In genomic region chr8:122110240-122110866, GRCm38 (mm10) we compare ENCODE assay signal across 8 mouse cellular contexts.
DNase-seq lines count a peak whose midpoint lies in the region; ATAC-seq lines count a peak whose summit lies in the region.

No protein-coding gene starts in this region.

- H3K4me1 ChIP-seq in limb, embryonic 15.5 days: peaks cover 22% of the 10 kb centered on the region

- no peaks in the 10 kb centered on the region for H3K36me3 ChIP-seq in limb, embryonic 15.5 days

- H3K27ac ChIP-seq in limb, embryonic 15.5 days: 0 out of 2 replicates have a peak overlapping the region, but pooled peaks have one; percentile 9

- H3K27me3 ChIP-seq in limb, embryonic 15.5 days: no peaks in the 10 kb centered on the region

- DNase-seq in gastrocnemius, postnatal 14 days: peak; percentile 32
- no peak for DNase-seq in gastrocnemius, postnatal 25 days
- DNase-seq in thymus, postnatal 10 days (ENCODE audit: low spot score in 2 of 2): peak; percentile 8 to 13
- DNase-seq in thymus, postnatal 0 days (ENCODE audit: low spot score): no peak
- DNase-seq in thymus, postnatal 4 days: peak; percentile 40
- no peak for DNase-seq in kidney, postnatal 4 days
- DNase-seq in layer of hippocampus, postnatal 36 days: no peak

- no peak overlapping the region for H3K9ac ChIP-seq in limb, embryonic 15.5 days

- intact Hi-C loops in gastrocnemius, postnatal 14 days (cut with DNase I; ENCODE audit: low total_unique reads): no loop called here

- H3K4me3 ChIP-seq in limb, embryonic 15.5 days: no peak overlapping the region

- H3K4me2 ChIP-seq in limb, embryonic 15.5 days: no peak overlapping the region

- no peak for ATAC-seq in limb, embryonic 15.5 days (ENCODE audit: insufficient number of reproducible peaks, low FRiP score, low TSS enrichment, low read depth)

- WGBS in limb, embryonic 15.5 days: 48% methylated on average over 20 of the region's 20 CpGs

- H3K9me3 ChIP-seq in limb, embryonic 15.5 days: no peaks in the 10 kb centered on the region

Comparison
In these comparisons a context has a peak if more than half of its experiments do, and no peak if none do; other contexts are left out.
1. DNase-seq: peak in gastrocnemius, postnatal 14 days (single experiment), thymus, postnatal 10 days (2 of 2) and thymus, postnatal 4 days (single experiment); none in gastrocnemius, postnatal 25 days (single experiment), thymus, postnatal 0 days (single experiment), kidney, postnatal 4 days (0 of 2) and layer of hippocampus, postnatal 36 days (0 of 2).